Mouse (Mus musculus) kidney, postnatal 0 days (tissue): Measurements from ENCODE around the gene Gm17268. TPM values are rescaled to one million over a fixed set of nuclear protein-coding genes. Genes with fewer than 3 reads are reported as not detected.
A peak's percentile ranks its signal among the peaks of the same experiment; 100 is the strongest.

Source experiments
- ATAC-seq: fragments of 200-750 bp; cut with Nextera tagmentation; replicated peaks from 2 replicates; pipeline ENCODE4 v1.8.0; 2017; ENCODE audit warnings: low read depth, moderate number of reproducible peaks, moderate TSS enrichment, moderate library complexity; ENCODE audit not compliant: low FRiP score
- DNase-seq: peaks from one replicate; pipeline ENCODE4 v3.0.0-alpha.2; 2016; ENCODE audit warnings: low spot score
- H3K27ac ChIP-seq: fragments of 300-500 bp; sonication (generic); 2 replicates; pipeline ENCODE4 v1.5.1; 2014; ENCODE audit warnings: mild to moderate bottlenecking
- H3K27me3 ChIP-seq: fragments of 300-500 bp; sonication (generic); 2 replicates; pipeline ENCODE4 v1.6.1; 2014; ENCODE audit warnings: low read length, mixed read lengths; ENCODE audit not compliant: insufficient read depth
- H3K36me3 ChIP-seq: fragments of 300-500 bp; sonication (generic); 2 replicates; pipeline ENCODE4 v1.6.1; 2014; ENCODE audit warnings: low read length, mixed read lengths; ENCODE audit not compliant: insufficient read depth
- H3K4me1 ChIP-seq: fragments of 300-500 bp; sonication (generic); replicated peaks from 2 replicates; pipeline ENCODE4 v1.6.1; 2014; ENCODE audit warnings: antibody characterized with exemption, low read length, mixed read lengths; ENCODE audit not compliant: insufficient read depth
- H3K4me2 ChIP-seq: fragments of 300-500 bp; sonication (generic); 2 replicates; pipeline ENCODE4 v1.6.1; 2014; ENCODE audit warnings: mild to moderate bottlenecking, low read length, moderate library complexity, mixed read lengths
- H3K4me3 ChIP-seq: fragments of 300-500 bp; sonication (generic); replicated peaks from 2 replicates; pipeline ENCODE4 v1.5.1; 2014; ENCODE audit warnings: low read depth, low read length
- H3K9ac ChIP-seq: fragments of 300-500 bp; sonication (generic); 2 replicates; pipeline ENCODE4 v1.6.1; 2014; ENCODE audit warnings: low read depth, low read length
- H3K9me3 ChIP-seq: fragments of 300-500 bp; sonication (generic); replicated peaks from 2 replicates; pipeline ENCODE4 v1.6.1; 2016; ENCODE audit warnings: low read length, inconsistent platforms, mixed read lengths
- CTCF ChIP-seq: IDR thresholded peaks from 2 replicates; pipeline ENCODE4 v1.5.1; 2016; ENCODE audit warnings: antibody characterized with exemption, low read depth, mild to moderate bottlenecking, moderate library complexity
- WGBS: fragments of 180-500 bp; shearing (Covaris S2); extraction: QIAGEN DNeasy Blood & Tissue Kit; methylation state at CpG from one replicate; pipeline ENCODE4 v1.1.7; 2014; 5-methylcytosine and 5-hydroxymethylcytosine counted together
- polyA plus RNA-seq: library from polyadenylated mRNA; unstranded; fragments of >200 nt; fragmentation: Nextera tagmentation; extraction: Ambion mirVana; gene quantifications from 2 replicates; pipeline ENCODE4 v1.2.1, GENCODE M21; 2015

Gm17268 gene
- not detected in 2 replicates for polyA plus RNA-seq

DNA sequence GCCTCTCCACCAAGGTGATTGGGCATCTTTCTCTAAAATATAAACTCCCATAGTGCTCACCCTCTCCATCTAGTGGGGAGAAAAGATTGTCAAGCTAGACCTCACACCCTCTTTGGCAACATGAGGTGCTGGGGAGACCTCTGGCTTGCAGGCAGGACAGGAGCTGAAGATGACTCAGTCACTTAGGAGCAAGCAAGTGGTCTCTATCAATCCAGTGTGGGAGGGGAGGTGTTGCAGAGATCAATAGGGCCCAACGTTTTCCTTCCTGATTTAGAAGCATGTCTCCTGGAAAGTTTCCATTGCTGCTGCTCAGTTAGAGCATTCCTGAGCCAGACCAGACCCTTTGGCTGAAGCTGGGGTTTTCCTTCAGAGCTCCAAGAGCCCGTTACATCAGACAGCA, at the start of gene Gm17268:
Gene Gm17268, minus strand, starts transcription at position 28 of the 400 bp plus-strand sequence.
- H3K27ac ChIP-seq: no peak within 1 kb of the TSS
- peak; percentile 51 for DNase-seq
- no peak within 1 kb of the TSS for H3K9ac ChIP-seq
- WGBS: 19% methylated on average over 2 of the region's 2 CpGs
- peak; percentile 47; the same call in 1 of the 2 replicates for TF ChIP-seq CTCF
- no peaks in the 10 kb centered on the region for H3K9me3 ChIP-seq
- no peaks in the 10 kb centered on the region for H3K27me3 ChIP-seq
- no peaks in the 10 kb centered on the region for H3K4me1 ChIP-seq
- H3K4me2 ChIP-seq: no peak within 1 kb of the TSS
- H3K4me3 ChIP-seq: no peak within 1 kb of the TSS
- no peaks in the 10 kb centered on the region for H3K36me3 ChIP-seq
- no peak for ATAC-seq

- no peak for TF ChIP-seq CTCF
- H3K9ac ChIP-seq: no peak overlapping the region
- no peaks in the 10 kb centered on the region for H3K36me3 ChIP-seq
- H3K27ac ChIP-seq: no peak overlapping the region
- H3K9me3 ChIP-seq: no peaks in the 10 kb centered on the region
- DNase-seq (no peak), ATAC-seq (no peak)
- WGBS: 94% methylated on average over 3 of the region's 3 CpGs
- no peak overlapping the region for H3K4me2 ChIP-seq
- H3K27me3 ChIP-seq: no peaks in the 10 kb centered on the region
- H3K4me1 ChIP-seq: no peaks in the 10 kb centered on the region
- no peak overlapping the region for H3K4me3 ChIP-seq
These were observed 46.0 kb upstream of the Gm17268 start for GRCm38 (mm10) chr11:82084360-82084759.

DNA sequence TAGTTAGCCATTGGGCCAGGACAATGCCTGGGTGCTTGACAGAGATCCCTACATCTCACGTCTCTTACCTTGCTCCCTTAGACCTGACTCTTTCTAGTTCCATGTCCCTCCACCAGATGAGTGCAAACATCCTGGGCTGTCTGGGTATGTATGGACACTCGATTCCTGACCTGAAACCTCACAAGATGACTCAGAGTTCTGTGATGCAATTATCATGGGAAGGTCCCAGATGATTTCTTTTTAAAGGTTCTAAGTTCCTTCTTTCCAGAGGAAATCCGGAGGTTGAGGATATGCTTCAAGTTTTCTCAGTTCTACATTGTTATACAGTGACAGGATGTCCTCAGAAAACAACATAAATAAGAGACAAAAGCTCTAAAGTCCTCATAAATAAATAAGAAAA, 42.5 kb upstream of the Gm17268 start:
- TF ChIP-seq CTCF: no peak
- Histone ChIP-seq H3K9me3 (no peaks in the 10 kb centered on the region), H3K27ac (no peak overlapping the region), H3K27me3 (no peaks in the 10 kb centered on the region), H3K4me3 (no peak overlapping the region), H3K4me2 (no peak overlapping the region), H3K4me1 (no peaks in the 10 kb centered on the region), H3K9ac (no peak overlapping the region), H3K36me3 (no peaks in the 10 kb centered on the region)
- no peak for DNase-seq
- WGBS: 76% methylated on average over 3 of the region's 3 CpGs
- ATAC-seq: no peak

- no peak overlapping the region for H3K27ac ChIP-seq
- H3K9ac ChIP-seq: no peak overlapping the region
- H3K4me1 ChIP-seq: no peaks in the 10 kb centered on the region
- no peaks in the 10 kb centered on the region for H3K36me3 ChIP-seq
- ATAC-seq (no peak), DNase-seq (no peak)
- no peaks in the 10 kb centered on the region for H3K9me3 ChIP-seq
- no peaks in the 10 kb centered on the region for H3K27me3 ChIP-seq
- TF ChIP-seq CTCF: no peak
- H3K4me3 ChIP-seq: no peak overlapping the region
- H3K4me2 ChIP-seq: no peak overlapping the region
These were observed 39.9 kb upstream of the Gm17268 start for GRCm38 (mm10) chr11:82078136-82078730.

DNA sequence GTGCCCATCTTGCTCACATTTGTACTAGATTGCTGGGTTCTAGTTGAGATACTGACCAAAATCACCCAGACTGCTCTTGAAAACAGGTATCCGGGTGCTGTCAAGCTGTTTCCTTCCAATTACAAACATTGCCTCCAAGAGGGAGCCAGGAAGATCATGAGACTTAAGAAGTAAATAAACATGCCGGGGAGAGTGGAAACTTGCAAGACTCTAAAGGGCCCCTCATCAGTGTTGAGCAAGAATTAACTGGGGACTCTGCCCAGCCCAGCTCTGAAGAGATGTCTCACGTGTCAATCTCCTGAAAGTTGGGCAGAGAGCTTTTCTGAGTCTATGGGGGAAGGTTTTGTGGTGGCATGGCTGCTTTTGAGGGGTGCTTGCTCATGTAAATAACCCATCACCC, 38.7 kb upstream of the Gm17268 start:
- Histone ChIP-seq H3K4me1 (no peaks in the 10 kb centered on the region), H3K27me3 (no peaks in the 10 kb centered on the region), H3K4me2 (no peak overlapping the region), H3K9ac (no peak overlapping the region), H3K36me3 (no peaks in the 10 kb centered on the region), H3K9me3 (no peaks in the 10 kb centered on the region), H3K27ac (no peak overlapping the region), H3K4me3 (no peak overlapping the region)
- no peak for ATAC-seq
- 67% methylated on average over 3 of the region's 3 CpGs for WGBS
- no peak for TF ChIP-seq CTCF
- no peak for DNase-seq

GRCm38 (mm10) chr11:82073686-82074085, 35.3 kb upstream of the Gm17268 start:
- 86% methylated on average over 3 of the region's 3 CpGs for WGBS
- Histone ChIP-seq H3K4me2 (no peak overlapping the region), H3K9me3 (no peaks in the 10 kb centered on the region), H3K27ac (no peak overlapping the region), H3K36me3 (no peaks in the 10 kb centered on the region), H3K9ac (no peak overlapping the region), H3K27me3 (no peaks in the 10 kb centered on the region), H3K4me1 (no peaks in the 10 kb centered on the region), H3K4me3 (no peak overlapping the region)
- ATAC-seq (no peak), DNase-seq (no peak)
- TF ChIP-seq CTCF: no peak

DNA sequence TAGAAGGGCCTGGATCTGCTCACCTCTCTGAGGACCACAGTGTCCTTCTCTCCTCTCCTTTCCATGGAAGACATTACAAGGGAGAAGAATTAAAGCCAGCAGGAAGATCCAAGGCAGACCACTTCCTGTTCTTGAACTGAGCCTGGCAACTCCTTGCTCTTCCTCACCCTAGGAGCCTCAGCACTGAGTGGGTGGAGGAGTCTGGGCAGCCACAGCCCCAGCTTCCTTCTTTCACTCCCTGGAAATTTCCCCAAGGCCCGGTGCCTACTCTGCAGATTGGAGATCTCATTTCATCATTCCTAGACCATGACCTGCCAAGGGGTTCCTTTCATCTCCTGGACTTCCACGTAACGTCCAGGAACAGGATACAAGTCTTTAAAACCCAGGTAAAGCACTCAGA, 34.6 kb upstream of the Gm17268 start:
- no peak for TF ChIP-seq CTCF
- no peak for ATAC-seq
- Histone ChIP-seq H3K9me3 (no peaks in the 10 kb centered on the region), H3K4me1 (no peaks in the 10 kb centered on the region), H3K9ac (no peak overlapping the region), H3K4me3 (no peak overlapping the region), H3K4me2 (no peak overlapping the region), H3K27me3 (no peaks in the 10 kb centered on the region), H3K36me3 (no peaks in the 10 kb centered on the region), H3K27ac (no peak overlapping the region)
- WGBS: 62% methylated on average over 3 of the region's 3 CpGs
- DNase-seq: no peak
